In the genomic region with DNA sequence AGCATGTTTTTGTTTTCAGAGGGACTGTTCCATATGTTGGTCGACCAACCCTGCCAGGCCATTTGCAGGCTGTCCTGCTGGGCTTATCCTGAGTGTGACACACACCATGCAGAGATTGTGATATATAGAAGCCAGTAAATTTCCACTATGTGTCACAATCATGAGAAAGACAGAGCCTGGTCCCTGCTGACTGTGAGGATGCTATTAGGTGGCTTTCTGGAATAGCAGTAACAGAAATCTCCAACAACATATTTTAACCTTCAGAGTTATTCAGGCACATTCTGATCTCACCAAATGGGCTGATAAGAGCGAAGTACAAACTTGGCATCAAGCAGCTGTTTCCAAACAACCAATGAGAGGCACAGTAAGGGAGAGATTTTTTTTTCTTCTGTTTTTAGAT, we compare ENCODE assay signal across 11 mouse cellular contexts.
DNase-seq lines count a peak whose midpoint lies in the region; ATAC-seq lines count a peak whose summit lies in the region.
"Had no signal": no experiment of that assay in that cellular context is flagged by ENCODE, and none has a peak within 500 bp of the region (broad histone marks: within the 10 kb centered on the region; RNA-seq: fewer than 3 reads in every experiment).

No protein-coding gene starts in this region.

- H3K4me1 ChIP-seq in heart, embryonic 14.5 days (ENCODE audit: control insufficient read depth in 2 of 2, insufficient read depth in 2 of 2, low read length in 2 of 2), result peaks cover 6 to 18% of the 10 kb centered on the region in 2 experiments

- peak overlapping the region; percentile 85 to 87 for H3K27ac ChIP-seq in heart, embryonic 14.5 days (replicated peaks in 1 of 2; ENCODE audit: control insufficient read depth in 1 of 2, insufficient read depth in 1 of 2, low read depth in 2 of 2, low read length in 2 of 2)

- H3K9me3 ChIP-seq in heart, embryonic 14.5 days (ENCODE audit: control insufficient read depth, low read length), result no peaks in the 10 kb centered on the region
- H3K9me3 ChIP-seq: G1E had no signal

- H3K9ac ChIP-seq in heart, embryonic 14.5 days (ENCODE audit: low read length), result no peak overlapping the region

- peak; percentile 56; the same call in 1 of the 2 replicates for ATAC-seq in heart, embryonic 14.5 days (ENCODE audit: insufficient number of reproducible peaks, insufficient read depth, low FRiP score, low read depth)
- ATAC-seq in monocyte, adult 5-6 weeks (replicated peaks; ENCODE audit: insufficient number of reproducible peaks, low FRiP score, low TSS enrichment, poor library complexity, severe bottlenecking), result no peak

- 5% methylated on average over 2 of the region's 2 CpGs for WGBS in heart, embryonic 14.5 days

- H3K4me3 ChIP-seq in heart, embryonic 14.5 days (ENCODE audit: control insufficient read depth in 1 of 2, insufficient read depth in 1 of 2, low read depth in 1 of 2, low read length in 2 of 2), result no peak overlapping the region
- H3K4me3 ChIP-seq: erythroblast, embryonic 14.5 days had no signal

- H3K27me3 ChIP-seq in heart, embryonic 14.5 days (ENCODE audit: control insufficient read depth, insufficient read depth, low read length), result no peaks in the 10 kb centered on the region

- DNase-seq in kidney, adult 11 months, result peak; percentile 4
- DNase-seq in kidney, postnatal 4 days, result no peak
- DNase-seq in NIH3T3 (ENCODE audit: low read depth), result peak; percentile 33
- peak; percentile 85 for DNase-seq in cerebellum, adult 11-12 months
- no peak for DNase-seq in layer of hippocampus, adult 11-12 months (ENCODE audit: low spot score)
- no peak for DNase-seq in layer of hippocampus, adult 9-10 months (ENCODE audit: low spot score)
- DNase-seq: layer of hippocampus, postnatal 36 days had no signal

- H3K4me2 ChIP-seq in heart, embryonic 14.5 days (ENCODE audit: low read length), result peak overlapping the region; percentile 36; the same call in 1 of the 2 replicates

- no peaks in the 10 kb centered on the region for H3K36me3 ChIP-seq in heart, embryonic 14.5 days (ENCODE audit: control insufficient read depth, insufficient read depth, low read length)
- H3K36me3 ChIP-seq: G1E had no signal

Comparison
In these comparisons a context has a peak if more than half of its experiments do, and no peak if none do; other contexts are left out.
1. DNase-seq: peak in kidney, adult 11 months (single experiment), NIH3T3 (single experiment) and cerebellum, adult 11-12 months (single experiment); none in kidney, postnatal 4 days (0 of 2), layer of hippocampus, adult 11-12 months (single experiment) and layer of hippocampus, adult 9-10 months (single experiment).